ENCODE assay signal across 11 mouse cellular contexts in genomic region chr10:84372161-84373095, GRCm38 (mm10).
DNase-seq lines count a peak whose midpoint lies in the region; ATAC-seq and TF ChIP-seq lines count a peak whose summit lies in the region.
"Had no signal": no experiment of that assay in that cellular context is flagged by ENCODE, and none has a peak within 500 bp of the region (broad histone marks: within the 10 kb centered on the region; RNA-seq: fewer than 3 reads in every experiment).

No protein-coding gene starts in this region.

- H3K36me3 ChIP-seq in ES-E14 (ENCODE audit: control insufficient read depth, insufficient read depth, low read length, poor library complexity, severe bottlenecking) = no peaks in the 10 kb centered on the region
- 0 out of 2 replicates have a peak, but pooled peaks cover 2% of the 10 kb centered on the region for H3K36me3 ChIP-seq in hindbrain, embryonic 11.5 days (ENCODE audit: control insufficient read depth, insufficient read depth, low read length)
- peaks cover 35% of the 10 kb centered on the region for H3K36me3 ChIP-seq in midbrain, embryonic 13.5 days

- H3K9me3 ChIP-seq in ES-E14 (ENCODE audit: control insufficient read depth, insufficient read depth, low read depth, low read length) = no peaks in the 10 kb centered on the region
- no peaks in the 10 kb centered on the region for H3K9me3 ChIP-seq in hindbrain, embryonic 11.5 days (ENCODE audit: control insufficient read depth, low read length)
- H3K9me3 ChIP-seq in midbrain, embryonic 13.5 days = no peaks in the 10 kb centered on the region

- WGBS in hindbrain, embryonic 11.5 days = 38% methylated on average over 18 of the region's 18 CpGs
- 26% methylated on average over 18 of the region's 18 CpGs for WGBS in midbrain, embryonic 13.5 days

- peak overlapping the region; percentile 55; the same call in 1 of the 2 replicates for H3K9ac ChIP-seq in ES-E14 (ENCODE audit: insufficient read depth, low read depth, low read length, poor library complexity, severe bottlenecking)
- H3K9ac ChIP-seq in hindbrain, embryonic 11.5 days (ENCODE audit: low read depth, low read length) = peak overlapping the region; percentile 40
- H3K9ac ChIP-seq in midbrain, embryonic 13.5 days (replicated peaks) = peak overlapping the region; percentile 53

- DNase-seq in cerebellum, postnatal 10 days = peak; percentile 46 to 54
- DNase-seq in cerebellum, adult 8-10 months = no peak
- no peak for DNase-seq in ES-E14 (ENCODE audit: low read depth, low spot score)
- peak; percentile 69 for DNase-seq in hindbrain, embryonic 11.5 days (ENCODE audit: low spot score)
- DNase-seq in gastrocnemius, postnatal 14 days = no peak
- no peak for DNase-seq in spleen, adult 12 weeks (ENCODE audit: low spot score)

- intact Hi-C loops in gastrocnemius, postnatal 14 days (cut with DNase I; ENCODE audit: low total_unique reads) = no loop called here

- no peak overlapping the region for H3K27ac ChIP-seq in ES-E14 (ENCODE audit: insufficient read depth, low read depth, low read length, poor library complexity, severe bottlenecking)
- H3K27ac ChIP-seq in hindbrain, embryonic 11.5 days (ENCODE audit: low read depth, low read length) = peak overlapping the region; percentile 74
- H3K27ac ChIP-seq in midbrain, embryonic 13.5 days = peak overlapping the region; percentile 72
- H3K27ac ChIP-seq: kidney, postnatal 0 days had no signal

- peak; percentile 92 for ATAC-seq in hindbrain, embryonic 11.5 days (ENCODE audit: low FRiP score)
- peak; percentile 86 for ATAC-seq in midbrain, embryonic 13.5 days
- no peak for ATAC-seq in activated CD4-positive, CD25-positive, alpha-beta regulatory T cell, adult 4 months

- peaks cover 3 to 8% of the 10 kb centered on the region in 2 experiments; a peak in 2 of 4 replicates for H3K4me1 ChIP-seq in ES-E14 (ENCODE audit: control insufficient read depth in 2 of 2, insufficient read depth in 2 of 2, low read length in 2 of 2, poor library complexity in 1 of 2)
- peaks cover 10% of the 10 kb centered on the region for H3K4me1 ChIP-seq in hindbrain, embryonic 11.5 days (replicated peaks; ENCODE audit: control insufficient read depth, insufficient read depth, low read length)
- peaks cover 25% of the 10 kb centered on the region for H3K4me1 ChIP-seq in midbrain, embryonic 13.5 days (replicated peaks)

- no peak overlapping the region; a peak in 1 of 4 replicates for H3K4me3 ChIP-seq in ES-E14 (ENCODE audit: insufficient read depth in 1 of 2, low read depth in 1 of 2, low read length in 2 of 2, poor library complexity in 1 of 2, severe bottlenecking in 1 of 2)
- H3K4me3 ChIP-seq in hindbrain, embryonic 11.5 days (ENCODE audit: low read depth, low read length) = no peak overlapping the region
- no peak overlapping the region for H3K4me3 ChIP-seq in midbrain, embryonic 13.5 days (replicated peaks)
- H3K4me3 ChIP-seq: erythroblast, embryonic 14.5 days; megakaryocyte, embryonic 14.5 days had no signal

- in situ Hi-C loops in ES-E14 (cut with MboI; ENCODE audit: low sequenced_read_pairs in 2 of 2, unreplicated experiment in 2 of 2) = no loop called here

- H3K4me2 ChIP-seq in hindbrain, embryonic 11.5 days (replicated peaks; ENCODE audit: low read depth, low read length) = no peak overlapping the region; the same call in 1 of the 2 replicates
- H3K4me2 ChIP-seq in midbrain, embryonic 13.5 days (replicated peaks) = peak overlapping the region; percentile 36

- no peaks in the 10 kb centered on the region for H3K27me3 ChIP-seq in hindbrain, embryonic 11.5 days (ENCODE audit: control insufficient read depth, insufficient read depth, low read length)
- no peaks in the 10 kb centered on the region for H3K27me3 ChIP-seq in midbrain, embryonic 13.5 days

TF ChIP-seq in ES-E14, 5 proteins besides CTCF, POLR2A, EP300 and RAD21:
- no peak for TF ChIP-seq HCFC1 (IDR thresholded peaks at IDR 0.05; ENCODE audit: borderline replicate concordance, insufficient read depth, low read length)
- TF ChIP-seq MAFK (IDR thresholded peaks at IDR 0.05; ENCODE audit: insufficient read depth, low read depth, low read length) = no peak
- no peak for TF ChIP-seq CHD2 (IDR thresholded peaks at IDR 0.05; ENCODE audit: low read depth, low read length)
- no peak for TF ChIP-seq ZC3H11A (IDR thresholded peaks at IDR 0.05; ENCODE audit: borderline replicate concordance, low read depth, low read length)
- no peak for TF ChIP-seq ZNF384 (IDR thresholded peaks at IDR 0.05; ENCODE audit: low read depth, low read length)

Comparison
In these comparisons a context has a peak if more than half of its experiments do, and no peak if none do; other contexts are left out.
1. DNase-seq: peak in cerebellum, postnatal 10 days (2 of 2) and hindbrain, embryonic 11.5 days (single experiment); none in cerebellum, adult 8-10 months (single experiment), ES-E14 (single experiment), gastrocnemius, postnatal 14 days (single experiment) and spleen, adult 12 weeks (single experiment).
2. Peak in every context shown above with its lines, with median percentiles within 50 percentile points of each other: H3K9ac ChIP-seq.